Mouse (Mus musculus): ENCODE measurements at regions not wholly inside any gene's neighbourhood (a gene's known extent, or its start where the extent isn't known, plus 50 kb on each side); places are given as distances from the start of the nearest gene placed in this dataset.

DNA sequence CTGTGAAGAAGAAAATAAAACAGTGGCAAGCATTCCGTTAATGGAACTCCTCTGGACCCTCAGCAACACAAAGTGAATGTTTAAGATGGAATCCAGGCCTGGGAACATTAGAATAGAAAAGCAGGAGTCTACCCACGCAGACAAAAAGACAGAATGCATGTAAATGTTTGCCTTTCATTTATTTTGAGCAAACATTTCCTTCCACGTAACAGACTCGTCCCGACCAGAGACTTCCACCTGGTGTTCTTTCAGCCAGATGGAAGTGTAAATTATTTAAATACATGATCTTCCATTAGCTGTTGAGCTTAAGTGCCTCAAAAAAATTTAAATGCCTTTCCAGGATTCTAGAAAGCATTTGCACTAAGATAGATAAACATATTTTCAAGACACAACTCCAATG lies 722.3 kb downstream of the 1700064H15Rik start:
- in situ Hi-C loops (cut with MboI; ENCODE audit: unreplicated experiment in 2 of 2) = no loop called here

DNA sequence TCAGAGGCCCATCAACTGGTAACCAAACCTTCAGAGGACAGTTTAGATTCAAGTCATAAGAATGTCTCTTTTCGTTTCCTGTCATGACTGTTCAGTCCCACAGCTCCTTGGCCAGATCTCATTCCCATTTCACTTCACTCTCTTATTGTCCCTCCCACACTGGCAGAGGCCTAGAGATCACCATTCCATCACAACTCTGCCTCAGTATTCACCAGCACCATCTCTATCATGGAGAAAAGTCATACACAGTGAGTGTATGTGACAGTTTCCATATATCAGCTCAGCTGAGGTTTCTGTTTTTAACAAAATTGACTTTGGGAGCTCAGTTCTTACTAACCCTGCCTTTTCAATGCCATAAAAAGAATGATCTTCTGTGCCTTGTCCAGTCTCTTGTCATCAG lies 719.7 kb downstream of the 1700064H15Rik start:
- in situ Hi-C loops (cut with MboI; ENCODE audit: unreplicated experiment in 2 of 2) = no loop called here

DNA sequence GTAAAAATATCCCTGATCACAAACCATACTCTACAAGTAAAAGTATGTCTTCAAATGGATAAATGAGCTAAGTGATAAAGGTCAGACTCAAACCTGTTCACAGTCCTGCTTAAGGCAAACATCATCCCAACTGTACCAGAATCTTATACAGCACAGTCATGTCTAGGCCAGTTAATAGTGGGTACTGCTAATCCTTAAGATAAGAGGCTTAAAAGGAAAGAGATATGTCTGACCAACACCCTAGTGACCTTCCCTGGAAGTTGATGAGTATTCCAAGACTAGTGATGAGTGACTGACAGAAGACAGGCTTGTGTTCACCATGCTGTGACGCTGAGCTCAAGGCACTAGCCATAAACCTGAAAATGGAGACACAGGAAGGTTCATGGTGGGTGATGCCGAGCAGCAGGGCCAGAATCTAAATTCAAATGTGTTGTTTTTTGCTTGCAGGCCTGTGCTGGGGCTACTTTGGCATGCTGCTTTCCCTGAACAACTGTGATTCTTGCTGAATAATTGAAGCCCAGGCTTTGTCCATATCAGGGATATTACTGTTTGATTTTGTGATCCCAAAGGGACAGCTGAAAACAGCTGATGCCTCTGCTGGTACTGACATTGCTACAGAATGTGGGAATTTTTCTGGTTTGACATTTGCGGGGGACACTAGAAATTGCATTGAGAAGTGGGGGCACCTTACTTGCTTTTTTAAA lies 699.9 kb downstream of the 1700064H15Rik start:
- in situ Hi-C loops (cut with MboI; ENCODE audit: unreplicated experiment in 2 of 2) = no loop called here

DNA sequence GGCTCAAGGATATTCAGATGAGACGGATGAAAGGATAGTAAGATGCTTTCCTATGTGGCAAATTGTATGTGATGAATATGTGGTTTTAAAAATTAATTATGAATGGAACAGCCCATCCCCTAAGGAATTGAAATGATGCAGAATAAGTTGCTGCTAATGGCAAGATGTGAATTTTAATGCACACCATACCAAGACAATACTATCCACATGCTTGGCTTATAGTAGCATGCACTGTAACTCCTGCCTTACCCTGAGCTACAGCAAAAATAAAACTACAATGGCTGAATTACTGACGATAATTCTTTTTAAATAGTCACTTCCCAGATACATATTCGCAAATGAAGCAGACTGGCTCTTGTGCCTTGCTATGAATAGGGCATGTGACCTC lies 699.4 kb downstream of the 1700064H15Rik start:
- in situ Hi-C loops (cut with MboI; ENCODE audit: unreplicated experiment in 2 of 2) = no loop called here

DNA sequence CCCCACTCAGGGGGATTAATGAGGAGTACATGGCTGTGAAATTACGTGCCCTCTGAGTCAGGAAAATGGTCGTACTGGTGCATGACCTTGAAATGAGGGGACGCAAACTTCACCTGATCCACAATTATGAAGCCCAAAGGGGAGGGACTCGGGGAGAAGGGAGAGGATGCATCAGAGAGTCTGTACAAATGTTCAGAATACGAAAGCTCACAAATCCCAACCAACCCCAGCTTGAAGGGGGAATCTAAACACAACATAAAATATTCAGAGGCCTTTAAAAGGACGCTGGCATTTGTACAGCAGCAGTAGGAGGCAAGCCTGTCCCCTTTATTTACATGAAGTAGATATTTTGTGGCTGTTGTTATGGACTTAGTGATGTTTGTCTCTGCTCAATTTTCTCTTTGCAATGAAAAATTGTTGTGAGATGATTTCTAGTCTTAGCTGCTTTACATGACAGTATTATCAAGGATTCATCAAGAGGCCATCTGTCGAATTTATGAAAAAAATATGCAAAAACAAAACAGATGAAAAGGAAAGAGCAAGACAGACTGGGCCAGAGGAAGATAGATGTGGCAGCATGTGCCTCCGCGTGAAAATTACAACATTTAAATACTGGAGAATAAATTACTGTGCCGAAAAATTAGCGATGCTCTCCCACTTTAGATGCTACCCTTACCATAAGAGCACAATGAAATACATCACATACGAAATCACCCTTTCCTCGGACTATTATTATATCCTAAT lies 695.3 kb downstream of the 1700064H15Rik start:
- in situ Hi-C loops (cut with MboI; ENCODE audit: unreplicated experiment in 2 of 2) = no loop called here

DNA sequence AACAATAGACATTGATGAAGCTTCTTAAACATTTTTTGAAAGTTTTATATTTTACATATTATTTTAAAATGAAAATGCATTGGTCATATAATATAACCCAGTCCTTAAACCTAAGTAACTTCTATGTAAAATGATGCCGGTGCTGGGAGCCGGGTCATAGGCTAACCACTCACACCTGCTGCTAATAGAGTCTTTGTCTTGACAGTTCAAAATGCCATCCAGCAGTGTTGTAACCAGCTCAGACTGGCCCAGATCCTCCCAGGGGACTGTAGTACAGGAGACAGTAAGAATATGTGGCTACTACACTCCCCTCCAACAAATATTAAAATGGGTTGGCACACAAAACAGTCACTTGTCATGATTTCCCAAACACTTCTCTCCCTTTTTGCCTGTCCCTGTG lies 693.6 kb downstream of the 1700064H15Rik start:
- in situ Hi-C loops (cut with MboI; ENCODE audit: unreplicated experiment in 2 of 2) = no loop called here

DNA sequence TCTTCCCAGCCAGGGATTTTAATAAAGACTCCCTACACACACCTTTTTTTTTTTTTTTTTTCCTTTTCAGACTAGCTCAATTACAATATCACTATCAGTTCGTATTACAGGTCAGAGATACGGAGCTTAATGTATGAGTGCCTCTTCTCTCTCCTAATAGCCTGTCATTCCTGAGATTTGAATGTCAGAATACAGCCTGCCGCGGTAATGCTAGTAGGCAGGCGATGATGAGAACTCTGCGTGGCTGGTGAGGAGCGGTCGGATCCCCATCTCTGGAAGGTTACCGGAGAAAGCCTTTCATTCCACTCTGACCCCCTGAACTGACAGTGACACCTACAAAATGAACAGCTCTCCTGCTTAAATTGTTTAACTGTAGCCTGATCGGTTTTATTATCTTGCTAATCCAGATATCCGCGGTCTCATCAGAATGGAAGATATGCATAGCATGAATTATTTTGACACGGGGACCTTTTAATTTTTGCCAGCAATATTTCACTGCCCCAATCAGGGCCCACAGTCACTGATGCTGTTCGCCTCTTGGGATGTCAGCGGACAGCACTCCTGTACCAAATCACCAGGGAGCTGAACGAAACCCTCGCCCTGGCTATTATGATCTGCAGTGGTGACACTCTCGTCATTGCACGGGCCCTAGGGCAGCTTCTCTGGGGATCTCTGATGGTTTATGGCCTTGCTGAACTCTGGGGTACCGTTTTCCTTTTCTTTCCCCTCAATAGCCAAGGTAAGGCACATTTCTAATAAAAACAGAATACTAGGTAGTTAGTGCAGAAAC lies 690.9 kb downstream of the 1700064H15Rik start:
- in situ Hi-C loops (cut with MboI; ENCODE audit: unreplicated experiment in 2 of 2) = no loop called here

DNA sequence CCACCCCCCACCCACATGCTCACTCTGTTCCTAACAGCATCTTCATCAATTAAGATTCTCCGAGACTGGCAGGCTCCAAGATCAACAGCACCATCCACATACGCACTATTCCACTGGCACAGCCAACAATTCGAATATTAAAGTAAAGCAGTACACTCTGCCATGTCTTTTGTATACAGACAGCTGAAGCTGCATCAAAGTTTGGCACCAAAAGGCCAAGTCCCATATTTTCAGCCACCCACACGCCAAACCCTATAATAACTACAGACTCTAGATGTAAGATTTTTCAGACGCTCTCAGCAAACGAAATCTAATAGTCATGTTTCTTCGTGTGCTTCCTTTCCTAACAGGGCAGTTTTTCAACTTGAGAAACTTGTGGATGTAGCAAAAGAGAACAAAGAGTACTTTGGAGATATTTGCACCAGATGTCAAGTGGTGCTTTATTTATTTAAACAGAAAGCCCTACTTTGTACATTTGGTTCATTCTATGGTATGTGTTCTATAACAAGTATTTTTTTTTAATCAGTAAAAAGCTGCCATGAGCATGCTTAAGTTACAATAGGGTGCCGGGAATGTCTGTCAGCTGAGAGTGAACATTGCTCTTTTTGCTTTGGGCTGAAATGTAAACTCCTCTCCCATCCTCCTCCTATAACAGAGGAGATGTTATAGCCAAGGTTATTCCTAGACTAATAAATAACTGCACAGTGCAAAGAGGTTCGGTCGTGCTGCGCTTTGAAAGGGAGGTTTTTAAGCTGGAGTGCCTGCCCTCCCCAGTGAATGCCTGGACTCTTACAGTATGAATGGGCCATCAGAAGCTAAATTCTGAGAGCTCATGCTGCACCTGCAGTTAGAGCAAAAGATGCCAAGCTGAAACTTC lies 686.9 kb downstream of the 1700064H15Rik start:
- in situ Hi-C loops (cut with MboI; ENCODE audit: unreplicated experiment in 2 of 2) = no loop called here

DNA sequence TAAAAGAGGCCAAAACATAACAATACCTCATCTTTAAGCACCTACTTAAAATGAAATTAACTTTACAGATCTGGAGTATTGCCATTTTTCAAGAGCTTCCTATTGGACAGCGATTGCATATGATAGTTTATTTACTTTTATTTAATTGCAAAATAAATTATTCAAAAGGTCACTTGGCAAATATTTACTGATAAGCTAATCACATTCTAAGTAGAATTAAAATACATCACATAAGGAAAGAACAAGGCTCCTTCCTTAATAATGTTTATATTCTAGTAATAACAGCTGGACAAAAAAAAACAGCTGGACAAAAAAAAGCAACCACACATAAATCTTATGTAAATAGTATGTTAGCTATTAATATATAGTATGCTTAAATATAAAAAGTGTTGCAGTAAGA lies 668.1 kb downstream of the 1700064H15Rik start:
- in situ Hi-C loops (cut with MboI; ENCODE audit: unreplicated experiment in 2 of 2) = no loop called here

DNA sequence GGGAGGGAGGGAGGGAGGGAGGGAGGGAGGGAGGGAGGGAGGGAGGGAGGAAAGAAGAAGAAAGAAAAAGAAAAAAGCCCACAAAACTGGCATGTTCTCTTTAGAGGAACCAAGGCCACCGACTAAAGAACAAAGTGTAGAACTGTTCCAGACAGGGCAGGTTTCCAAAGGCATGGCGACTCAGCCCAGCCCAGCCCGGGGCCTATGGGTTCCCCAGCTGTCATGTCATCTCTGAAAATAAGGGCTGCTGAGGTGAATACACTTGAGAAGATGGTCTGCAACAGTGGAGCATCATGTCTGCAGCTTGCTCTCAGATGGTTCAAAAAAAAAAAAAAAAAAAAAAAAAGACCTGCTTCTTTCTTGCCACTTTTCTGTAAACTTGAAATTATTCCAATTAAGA lies 639.8 kb downstream of the 1700064H15Rik start:
- in situ Hi-C loops (cut with MboI; ENCODE audit: unreplicated experiment in 2 of 2) = no loop called here

DNA sequence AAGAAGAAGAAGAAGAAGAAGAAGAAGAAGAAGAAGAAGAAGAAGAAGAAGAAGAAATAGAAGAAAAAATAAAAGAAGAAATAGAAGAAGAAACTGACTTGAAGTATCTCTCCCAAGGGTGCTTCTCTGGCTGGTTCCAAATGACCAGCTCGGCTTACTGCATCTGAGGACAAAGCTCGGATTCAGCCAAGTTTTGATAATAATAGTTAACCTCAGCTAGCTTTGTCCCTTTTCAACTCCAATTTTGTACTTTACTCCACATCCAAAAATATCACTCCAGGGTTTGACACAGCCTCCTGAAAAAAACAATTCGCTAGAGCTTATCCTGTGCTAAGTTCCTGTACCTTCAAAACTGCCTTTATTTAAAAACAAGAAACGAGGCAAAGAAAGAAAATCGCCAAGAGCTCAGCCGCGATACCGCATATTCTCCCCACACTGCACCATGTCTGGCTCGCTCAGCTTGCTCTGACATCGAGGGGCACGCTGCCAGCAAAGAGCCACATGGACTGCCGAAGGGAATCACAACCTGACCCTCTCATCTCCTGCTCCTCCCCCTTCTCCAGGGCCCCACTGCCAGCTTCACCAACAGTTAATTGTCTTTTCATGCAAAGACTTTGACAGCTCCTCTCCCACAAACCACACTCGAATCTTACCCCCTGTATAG lies 638.8 kb downstream of the 1700064H15Rik start:
- in situ Hi-C loops (cut with MboI; ENCODE audit: unreplicated experiment in 2 of 2) = no loop called here

DNA sequence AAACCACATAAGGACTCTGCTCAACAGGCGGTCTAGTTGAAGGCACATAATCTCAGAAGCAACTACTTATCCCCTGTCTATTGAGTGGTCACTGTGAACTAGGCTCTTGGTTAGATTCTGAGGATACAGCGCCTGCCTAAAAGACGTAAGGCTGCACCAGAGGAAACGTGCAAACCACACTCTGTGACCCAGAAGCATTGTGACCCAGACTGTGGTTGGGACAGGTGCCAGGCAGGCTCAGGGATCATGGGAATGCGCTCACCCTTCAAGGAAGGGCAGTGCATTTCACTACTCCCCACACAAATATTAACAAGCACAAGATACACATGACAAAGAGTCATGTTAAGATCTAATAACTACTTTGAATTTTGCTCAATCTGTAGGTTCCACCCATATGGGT lies 628.3 kb downstream of the 1700064H15Rik start:
- in situ Hi-C loops (cut with MboI; ENCODE audit: unreplicated experiment in 2 of 2) = no loop called here

DNA sequence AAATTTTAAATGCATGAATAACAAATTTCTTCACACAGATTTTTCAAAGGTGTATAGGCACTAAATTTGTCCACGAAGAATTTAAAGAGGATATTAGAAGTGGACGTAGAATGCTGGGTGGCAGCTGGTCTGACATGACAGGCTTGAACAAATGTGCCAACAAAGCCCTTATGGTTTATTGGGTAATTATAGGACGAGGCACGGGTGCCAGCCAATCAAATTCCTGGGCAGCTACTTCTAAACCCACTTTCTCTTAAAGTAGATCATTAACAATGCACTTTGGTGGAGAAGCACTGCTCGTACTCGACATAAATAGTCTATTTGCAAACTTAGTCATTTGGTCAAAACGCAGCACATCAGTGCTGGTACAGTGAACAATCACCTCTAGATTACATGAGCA lies 626.4 kb downstream of the 1700064H15Rik start:
- in situ Hi-C loops (cut with MboI; ENCODE audit: unreplicated experiment in 2 of 2) = no loop called here

DNA sequence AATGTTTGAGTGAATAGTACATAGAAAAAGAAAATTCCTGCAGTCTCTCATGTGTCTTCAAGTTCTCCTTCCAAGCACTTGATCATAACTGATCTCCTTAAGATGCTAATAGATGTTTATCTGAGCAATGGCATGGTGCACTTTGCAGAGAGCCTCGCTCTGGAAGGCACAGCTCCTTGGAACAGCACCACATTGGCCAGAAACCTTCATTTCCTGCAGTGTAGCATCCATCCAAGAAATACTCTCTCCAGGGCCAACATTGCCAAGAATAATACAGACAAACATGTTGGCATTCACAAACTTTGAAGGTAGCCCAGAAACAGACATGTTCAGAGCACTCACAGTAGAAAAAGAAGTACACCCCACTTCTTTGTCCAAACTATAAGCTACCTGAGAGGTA lies 623.7 kb downstream of the 1700064H15Rik start:
- in situ Hi-C loops (cut with MboI; ENCODE audit: unreplicated experiment in 2 of 2) = no loop called here

DNA sequence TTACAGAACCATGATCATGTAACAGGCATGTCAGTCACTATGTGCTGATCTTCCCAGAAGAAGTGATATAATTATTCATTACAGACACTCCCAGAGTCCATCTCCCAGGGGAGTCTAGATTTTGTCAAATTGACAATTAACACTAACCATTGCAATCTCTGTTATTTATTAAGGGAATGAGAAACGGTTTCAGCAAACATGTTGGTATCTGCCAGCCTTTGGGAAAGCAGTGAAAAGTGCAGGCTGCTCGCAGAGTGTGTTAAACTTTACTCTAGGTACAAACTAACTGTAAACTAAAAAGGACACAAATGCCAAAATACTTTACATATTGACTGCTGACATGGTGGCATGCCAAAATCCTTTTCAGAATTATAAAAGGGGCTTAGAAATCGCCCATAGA lies 583.9 kb downstream of the 1700064H15Rik start:
- in situ Hi-C loops (cut with MboI; ENCODE audit: unreplicated experiment in 2 of 2) = no loop called here

DNA sequence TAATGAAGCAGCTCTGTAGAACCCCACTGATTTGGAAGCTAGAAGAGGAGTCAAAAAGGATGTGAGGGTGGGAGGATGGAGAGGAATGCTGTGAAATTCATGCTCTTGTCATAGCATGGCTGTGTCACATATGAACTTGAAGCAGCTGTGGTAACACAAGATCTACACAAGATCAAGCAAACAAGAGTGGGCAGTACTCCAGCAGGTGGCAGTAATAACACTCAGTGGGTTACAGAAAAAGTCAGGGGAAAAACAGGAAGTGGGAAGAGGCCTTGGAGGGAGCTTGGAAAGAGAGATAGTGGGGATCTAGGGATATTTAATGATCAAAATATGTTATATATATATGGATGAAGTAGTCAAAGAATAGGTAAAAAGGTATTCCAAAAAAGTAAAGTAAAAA lies 582.5 kb downstream of the 1700064H15Rik start:
- in situ Hi-C loops (cut with MboI; ENCODE audit: unreplicated experiment in 2 of 2) = no loop called here

DNA sequence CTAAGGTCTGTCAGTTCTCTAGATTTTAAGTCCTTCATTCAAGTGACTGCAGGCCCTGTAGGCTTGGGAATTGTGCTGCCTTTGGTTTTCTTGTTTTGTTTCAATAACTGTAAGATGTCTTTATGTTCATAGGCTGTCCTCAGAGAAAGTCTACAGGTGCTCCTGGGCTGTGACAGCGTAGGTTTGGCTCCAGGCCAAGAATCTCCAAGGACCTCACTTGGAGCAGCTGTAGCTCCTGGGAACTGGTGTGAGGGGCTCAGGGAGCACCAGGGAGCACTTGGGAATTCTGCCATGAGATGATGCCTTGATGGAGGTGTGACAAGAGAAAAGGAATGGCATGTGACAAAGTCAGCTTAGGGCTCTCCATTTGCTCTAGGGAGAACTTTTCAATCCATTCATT lies 581.9 kb downstream of the 1700064H15Rik start:
- in situ Hi-C loops (cut with MboI; ENCODE audit: unreplicated experiment in 2 of 2) = no loop called here

DNA sequence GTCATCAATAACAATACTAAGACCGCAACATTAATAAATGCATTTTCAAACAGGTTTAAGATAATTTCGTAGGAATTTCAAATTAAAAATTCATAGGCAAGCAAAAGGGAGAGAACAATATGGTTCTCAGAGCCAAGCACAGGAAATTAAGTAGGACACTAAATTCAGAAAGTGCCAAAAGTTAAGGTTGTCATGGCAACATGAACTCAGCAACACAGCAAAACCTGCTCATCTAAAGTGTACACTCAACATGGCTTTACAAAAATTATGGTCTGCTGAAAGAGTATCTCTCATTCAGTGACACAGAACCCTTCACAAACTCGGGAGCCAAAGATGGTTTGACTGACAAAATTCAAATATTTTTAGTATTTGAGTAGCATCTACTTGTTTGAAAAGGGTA lies 572.5 kb downstream of the 1700064H15Rik start:
- in situ Hi-C loops (cut with MboI; ENCODE audit: unreplicated experiment in 2 of 2) = loop anchor here in 1 of 2 experiments (25.0 kb wide), 1 partner anchor 1219 kb away; no protein-coding TSS in a partner anchor

DNA sequence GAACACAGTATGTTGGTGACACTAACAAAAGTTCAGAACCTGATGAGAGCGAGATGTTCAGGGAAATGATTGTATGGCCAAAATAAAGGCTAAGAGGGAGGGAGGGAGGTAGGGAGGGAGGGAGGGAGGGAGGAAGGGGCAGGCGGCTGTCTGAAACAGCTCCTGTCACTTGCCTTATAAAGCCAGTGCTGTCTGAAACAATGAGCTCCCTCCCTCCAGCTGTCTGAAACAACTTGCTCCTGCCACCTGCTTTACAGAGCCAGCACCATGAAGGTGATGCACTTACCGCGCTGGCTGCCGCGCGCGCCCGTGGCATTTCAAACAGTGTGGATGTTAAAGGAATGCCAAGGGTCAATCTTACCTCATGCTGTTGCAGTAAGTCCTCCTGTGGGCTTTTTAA lies 571.9 kb downstream of the 1700064H15Rik start:
- in situ Hi-C loops (cut with MboI; ENCODE audit: unreplicated experiment in 2 of 2) = loop anchor here in 1 of 2 experiments (25.0 kb wide), 1 partner anchor 1219 kb away; no protein-coding TSS in a partner anchor

Measured in v-Abl transformed pro-B cells (cell line).